Mouse (Mus musculus): ENCODE results near the gene Fam208b. TPM values are rescaled to one million over a fixed set of nuclear protein-coding genes. Genes with fewer than 3 reads are reported as not detected.
"Not testable (repeated sequence)": the region's sequence is repeated elsewhere in the genome, so short reads cannot be mapped to it uniquely, and the experiment has no call there.

The Fam208b gene
- polyA plus RNA-seq, 1 experiment from 2014 or later = 3.2 TPM

GRCm38 (mm10) chr13:3519357-3519756 is 91.6 kb downstream of the Fam208b start:
- H3K4me2 ChIP-seq (ENCODE audit: low read depth, low read length); H3K9me3 ChIP-seq (replicated peaks; ENCODE audit: control insufficient read depth, low read length); H3K27ac ChIP-seq (ENCODE audit: low read length); H3K4me1 ChIP-seq (ENCODE audit: control insufficient read depth, low read depth, low read length); ATAC-seq (ENCODE audit: low read depth); H3K27me3 ChIP-seq (ENCODE audit: control insufficient read depth, insufficient read depth, low read depth, low read length); H3K36me3 ChIP-seq (ENCODE audit: control insufficient read depth, insufficient read depth); H3K9ac ChIP-seq (ENCODE audit: low read depth, low read length); H3K4me3 ChIP-seq (ENCODE audit: low read depth, low read length): not testable (repeated sequence)
- 13% methylated on average over 2 of the region's 4 CpGs for WGBS (ENCODE audit: insufficient replicate concordance)

Other genes with a start within 250 kb of the Fam208b start
- 150 and 152 TPM in 2 replicates for gene Gdi2, start 73.0 kb downstream of the Fam208b start, polyA plus RNA-seq (2015; fragmentation: Nextera tagmentation; extraction: Ambion mirVana)
- 3.8 and 5.3 TPM in 2 replicates for gene Asb13, start 22.9 kb upstream of the Fam208b start, polyA plus RNA-seq (2015; fragmentation: Nextera tagmentation; extraction: Ambion mirVana)
- not detected in 2 replicates for gene Calml3, start 193.2 kb upstream of the Fam208b start, polyA plus RNA-seq (2015; fragmentation: Nextera tagmentation; extraction: Ambion mirVana)
- not detected in 2 replicates for gene Calm4, start 226.6 kb upstream of the Fam208b start, polyA plus RNA-seq (2015; fragmentation: Nextera tagmentation; extraction: Ambion mirVana)
- not detected in 2 replicates for gene Calm5, start 243.1 kb upstream of the Fam208b start, polyA plus RNA-seq (2015; fragmentation: Nextera tagmentation; extraction: Ambion mirVana)